ENCODE assay signal across 7 mouse cellular contexts in the genomic region with DNA sequence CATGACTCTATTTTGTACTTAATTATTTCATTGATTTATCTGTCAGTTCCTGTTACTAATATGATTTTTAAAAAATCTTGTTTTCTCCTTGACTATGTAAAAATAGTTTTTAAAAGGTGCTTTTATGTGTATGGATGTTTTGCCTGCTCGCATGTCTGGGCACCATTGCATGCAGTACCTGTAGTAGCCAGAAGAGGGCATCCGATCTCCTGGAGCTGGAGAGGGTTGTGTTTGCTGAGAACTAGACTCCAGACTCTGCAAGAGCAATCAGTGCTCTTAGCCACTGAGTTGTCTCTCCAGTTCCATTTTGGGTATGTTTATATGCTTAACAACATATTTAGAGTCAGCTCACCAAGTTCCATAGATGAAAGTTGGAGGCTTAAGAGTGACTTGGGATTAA. TPM values are rescaled to one million over a fixed set of nuclear protein-coding genes. Genes with fewer than 3 reads are reported as not detected.
A peak's percentile ranks its signal among the peaks of the same experiment; 100 is the strongest.
DNase-seq lines count a peak whose midpoint lies in the region; ATAC-seq lines count a peak whose summit lies in the region.

No protein-coding gene starts in this region.

- no peaks in the 10 kb centered on the region for H3K4me1 ChIP-seq in midbrain, embryonic 10.5 days
- H3K4me1 ChIP-seq in midbrain, embryonic 16.5 days (ENCODE audit: control insufficient read depth, insufficient read depth, low read length): no peaks in the 10 kb centered on the region
- H3K4me1 ChIP-seq in limb, embryonic 10.5 days: peaks cover 9% of the 10 kb centered on the region; the same call in 1 of the 2 replicates

- no peak overlapping the region for H3K4me2 ChIP-seq in midbrain, embryonic 16.5 days (ENCODE audit: low read length)

- H3K9me3 ChIP-seq in midbrain, embryonic 10.5 days (replicated peaks): no peaks in the 10 kb centered on the region
- no peaks in the 10 kb centered on the region for H3K9me3 ChIP-seq in midbrain, embryonic 16.5 days (replicated peaks; ENCODE audit: control insufficient read depth, low read length, poor library complexity, severe bottlenecking)
- no peaks in the 10 kb centered on the region for H3K9me3 ChIP-seq in limb, embryonic 10.5 days (replicated peaks)

- no peak overlapping the region for H3K9ac ChIP-seq in midbrain, embryonic 16.5 days (ENCODE audit: low read depth, low read length)

- no peaks in the 10 kb centered on the region for H3K36me3 ChIP-seq in midbrain, embryonic 10.5 days
- H3K36me3 ChIP-seq in midbrain, embryonic 16.5 days (ENCODE audit: control insufficient read depth, insufficient read depth, low read length): no peaks in the 10 kb centered on the region
- H3K36me3 ChIP-seq in limb, embryonic 10.5 days: no peaks in the 10 kb centered on the region

- ATAC-seq in midbrain, embryonic 16.5 days: no peak

- H3K27ac ChIP-seq in midbrain, embryonic 10.5 days (replicated peaks): no peak overlapping the region
- H3K27ac ChIP-seq in midbrain, embryonic 16.5 days (ENCODE audit: low read length): no peak overlapping the region
- H3K27ac ChIP-seq in limb, embryonic 10.5 days: no peak overlapping the region

- DNase-seq in midbrain, embryonic 10.5 days (ENCODE audit: low spot score): peak; percentile 74
- peak; percentile 73 for DNase-seq in R1 (ENCODE audit: low read depth, low spot score)
- peak; percentile 26 for DNase-seq in cerebellum, adult 9-10 months
- DNase-seq in heart, postnatal 10 days: peak; percentile 35 to 67
- peak; percentile 75 for DNase-seq in limb, embryonic 10.5 days (ENCODE audit: low spot score)
- DNase-seq in right cerebral cortex, postnatal 14 days: peak; percentile 49

- WGBS in midbrain, embryonic 10.5 days: 10% methylated on average over 2 of the region's 2 CpGs
- WGBS in midbrain, embryonic 16.5 days: 10% methylated on average over 2 of the region's 2 CpGs
- 13% methylated on average over 2 of the region's 2 CpGs for WGBS in limb, embryonic 10.5 days

- intact Hi-C loops in heart, postnatal 10 days (cut with DNase I): loop anchor here (1.0 kb wide), 1 partner anchor 343 kb away; no protein-coding TSS in a partner anchor

- no peak overlapping the region for H3K4me3 ChIP-seq in midbrain, embryonic 10.5 days
- H3K4me3 ChIP-seq in midbrain, embryonic 16.5 days (ENCODE audit: low read depth, low read length): no peak overlapping the region
- H3K4me3 ChIP-seq in limb, embryonic 10.5 days: no peak overlapping the region

- H3K27me3 ChIP-seq in midbrain, embryonic 10.5 days (ENCODE audit: low read depth, poor library complexity, severe bottlenecking): no peaks in the 10 kb centered on the region
- no peaks in the 10 kb centered on the region for H3K27me3 ChIP-seq in midbrain, embryonic 16.5 days (ENCODE audit: control insufficient read depth, insufficient read depth, low read depth, low read length)
- H3K27me3 ChIP-seq in limb, embryonic 10.5 days (ENCODE audit: low read depth, poor library complexity, severe bottlenecking): no peaks in the 10 kb centered on the region

RNA-seq across cellular contexts. Expression of a gene that starts 13.5 kb away (rescaled TPM):
- not detected in 2 replicates for polyA plus RNA-seq in midbrain, embryonic 10.5 days (2016; fragmentation: Nextera tagmentation; extraction: Ambion mirVana)
- polyA plus RNA-seq in midbrain, embryonic 16.5 days (2015; fragmentation: Nextera tagmentation; extraction: Ambion mirVana): not detected in 2 replicates
- total RNA-seq in heart, postnatal 10 days (2021): not detected
- polyA plus RNA-seq in limb, embryonic 10.5 days (2016; fragmentation: Nextera tagmentation; extraction: Ambion mirVana): not detected in 2 replicates

RNA-seq across cellular contexts. Expression of a gene that starts 24.6 kb away (rescaled TPM):
- polyA plus RNA-seq in midbrain, embryonic 10.5 days (2016; fragmentation: Nextera tagmentation; extraction: Ambion mirVana): 187 and 192 TPM in 2 replicates
- 84.8 and 98.6 TPM in 2 replicates for polyA plus RNA-seq in midbrain, embryonic 16.5 days (2015; fragmentation: Nextera tagmentation; extraction: Ambion mirVana)
- 10 to 100 TPM; 39.8 to 49.6 TPM for total RNA-seq in heart, postnatal 10 days (2021)
- 180 and 228 TPM in 2 replicates for polyA plus RNA-seq in limb, embryonic 10.5 days (2016; fragmentation: Nextera tagmentation; extraction: Ambion mirVana)

RNA-seq across cellular contexts. Expression of a gene that starts 24.7 kb away (rescaled TPM):
- polyA plus RNA-seq in midbrain, embryonic 10.5 days (2016; fragmentation: Nextera tagmentation; extraction: Ambion mirVana): 0.70 and 0.75 TPM in 2 replicates
- polyA plus RNA-seq in midbrain, embryonic 16.5 days (2015; fragmentation: Nextera tagmentation; extraction: Ambion mirVana): 2.0 and 2.5 TPM in 2 replicates
- under 1 TPM; 0.07 to 0.17 TPM for total RNA-seq in heart, postnatal 10 days (2021)
- 0.36 and 0.64 TPM in 2 replicates for polyA plus RNA-seq in limb, embryonic 10.5 days (2016; fragmentation: Nextera tagmentation; extraction: Ambion mirVana)

RNA-seq across cellular contexts. Expression of a gene that starts 47.3 kb away (rescaled TPM):
- not detected in 2 replicates for polyA plus RNA-seq in midbrain, embryonic 10.5 days (2016; fragmentation: Nextera tagmentation; extraction: Ambion mirVana)
- not detected in 2 replicates for polyA plus RNA-seq in midbrain, embryonic 16.5 days (2015; fragmentation: Nextera tagmentation; extraction: Ambion mirVana)
- not detected for total RNA-seq in heart, postnatal 10 days (2021)
- 0.05 TPM in 1 of 2 replicates, not detected in the other for polyA plus RNA-seq in limb, embryonic 10.5 days (2016; fragmentation: Nextera tagmentation; extraction: Ambion mirVana)

RNA-seq across cellular contexts. Expression of a gene that starts 58.1 kb away (rescaled TPM):
- not detected in 2 replicates for polyA plus RNA-seq in midbrain, embryonic 10.5 days (2016; fragmentation: Nextera tagmentation; extraction: Ambion mirVana)
- polyA plus RNA-seq in midbrain, embryonic 16.5 days (2015; fragmentation: Nextera tagmentation; extraction: Ambion mirVana): not detected in 2 replicates
- not detected for total RNA-seq in heart, postnatal 10 days (2021)
- polyA plus RNA-seq in limb, embryonic 10.5 days (2016; fragmentation: Nextera tagmentation; extraction: Ambion mirVana): not detected in 2 replicates
